Mouse (Mus musculus) myocyte (in vitro differentiated cells): ENCODE measurements around the gene Sox5. TPM values are rescaled to one million over a fixed set of nuclear protein-coding genes. Genes with fewer than 3 reads are reported as not detected.
A peak's percentile ranks its signal among the peaks of the same experiment; 100 is the strongest.

Source experiments
- H3K27me3 ChIP-seq: one replicate; pipeline ENCODE4 v1.6.1; 2011; ENCODE audit not compliant: control insufficient read depth, insufficient read depth, insufficient read length
- H3K36me3 ChIP-seq: one replicate; pipeline ENCODE4 v1.6.1; 2011; ENCODE audit not compliant: control insufficient read depth, insufficient read depth
- H3K4me2 ChIP-seq: one replicate; pipeline ENCODE4 v1.6.1; 2011; ENCODE audit warnings: low read depth, control low read depth
- H3K4me3 ChIP-seq: one replicate; pipeline ENCODE4 v1.5.1; 2011; ENCODE audit warnings: mild to moderate bottlenecking, control low read depth, moderate library complexity
- H3K79me2 ChIP-seq: one replicate; pipeline ENCODE4 v1.6.1; 2011; ENCODE audit not compliant: control insufficient read depth, insufficient read depth
- H3ac ChIP-seq: one replicate; pipeline ENCODE4 v1.6.1; 2011; ENCODE audit not compliant: control insufficient read depth, insufficient read length
- CEBPB ChIP-seq: IDR thresholded peaks from 2 replicates; pipeline ENCODE4 v1.6.1; 2011; ENCODE audit warnings: mild to moderate bottlenecking, moderate library complexity; ENCODE audit not compliant: poor library complexity, insufficient read depth, severe bottlenecking
- E2F4 ChIP-seq: IDR thresholded peaks from one replicate; pipeline ENCODE4 v1.6.1; 2011; ENCODE audit warnings: mild to moderate bottlenecking, control low read depth, moderate library complexity; ENCODE audit not compliant: insufficient read depth
- MAX ChIP-seq: IDR thresholded peaks from one replicate; pipeline ENCODE4 v1.6.1; 2011; ENCODE audit warnings: low read depth, mild to moderate bottlenecking, control low read depth
- MYOD1 ChIP-seq, 3 experiments: IDR thresholded peaks; one replicate each; pipeline ENCODE4 v1.6.1; 2011; ENCODE audit warnings: control low read depth in 2 of 3, low read depth in 2 of 3, mild to moderate bottlenecking in 2 of 3, moderate library complexity in 1 of 3; ENCODE audit not compliant: insufficient read length in 2 of 3, control insufficient read depth in 1 of 3
- MYOG ChIP-seq, 3 experiments: IDR thresholded peaks; one replicate each; pipeline ENCODE4 v1.6.1; 2011; ENCODE audit warnings: control low read depth in 2 of 3, low read depth in 2 of 3, mild to moderate bottlenecking in 2 of 3; ENCODE audit not compliant: insufficient read length in 2 of 3, control insufficient read depth in 1 of 3, insufficient read depth in 1 of 3
- POLR2A ChIP-seq: IDR thresholded peaks from one replicate; pipeline ENCODE4 v1.6.1; 2011; ENCODE audit warnings: low read depth, mild to moderate bottlenecking, control low read depth, moderate library complexity; ENCODE audit not compliant: insufficient read length
- POLR2AphosphoS2 ChIP-seq: IDR thresholded peaks from one replicate; pipeline ENCODE4 v1.6.1; 2011; ENCODE audit warnings: low read depth, control low read depth; ENCODE audit not compliant: insufficient read length
- REST ChIP-seq: IDR thresholded peaks from one replicate; pipeline ENCODE4 v1.6.1; 2011; ENCODE audit warnings: mild to moderate bottlenecking, control low read depth, moderate library complexity; ENCODE audit not compliant: insufficient read depth, insufficient read length
- SRF ChIP-seq: IDR thresholded peaks from one replicate; pipeline ENCODE4 v1.6.1; 2011; ENCODE audit warnings: low read depth; ENCODE audit not compliant: control insufficient read depth, insufficient read length
- TCF12 ChIP-seq: IDR thresholded peaks from one replicate; pipeline ENCODE4 v1.6.1; 2011; ENCODE audit warnings: mild to moderate bottlenecking, control low read depth; ENCODE audit not compliant: poor library complexity, insufficient read depth, severe bottlenecking
- TCF3 ChIP-seq: IDR thresholded peaks from one replicate; pipeline ENCODE4 v1.6.1; 2011; ENCODE audit warnings: low read depth, control low read depth; ENCODE audit not compliant: insufficient read length
- USF1 ChIP-seq: IDR thresholded peaks from one replicate; pipeline ENCODE4 v1.6.1; 2011; ENCODE audit warnings: low read depth, mild to moderate bottlenecking, control low read depth, moderate library complexity
- polyA plus RNA-seq: library from polyadenylated mRNA; unstranded; fragments of >200 nt; fragmentation: generic; extraction: Trizol; gene quantifications from one replicate; pipeline ENCODE4 v1.2.1, GENCODE M21; 2012; ENCODE audit warnings: missing spikeins

Sox5 gene
- polyA plus RNA-seq, 1 experiment = 0.50 TPM

DNA sequence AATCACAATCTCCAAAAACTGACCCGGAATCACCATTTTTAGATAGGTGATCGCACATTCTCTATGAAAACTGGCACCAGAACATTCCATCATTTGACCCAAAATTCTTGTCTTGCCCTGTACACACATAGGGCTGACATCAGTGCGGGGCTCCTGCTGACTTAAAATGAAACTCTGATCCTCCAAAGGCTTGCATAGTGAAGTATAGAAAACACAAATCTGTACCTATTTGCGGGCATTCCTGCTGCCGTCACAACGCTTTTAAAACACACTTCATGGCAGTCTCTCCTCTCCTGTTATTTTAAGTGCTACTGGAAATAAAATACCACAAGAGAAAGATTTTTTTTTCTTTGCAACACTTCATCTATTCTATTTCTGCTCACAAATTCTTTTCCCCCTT is 886.7 kb downstream of the Sox5 start:
- H3K4me3 ChIP-seq = no peak overlapping the region
- H3K27me3 ChIP-seq = no peaks in the 10 kb centered on the region
- no peaks in the 10 kb centered on the region for H3K79me2 ChIP-seq
- no peak overlapping the region for H3K4me2 ChIP-seq
- H3ac ChIP-seq = no peak overlapping the region
- TF ChIP-seq MAX = no peak
- H3K36me3 ChIP-seq = no peaks in the 10 kb centered on the region

DNA sequence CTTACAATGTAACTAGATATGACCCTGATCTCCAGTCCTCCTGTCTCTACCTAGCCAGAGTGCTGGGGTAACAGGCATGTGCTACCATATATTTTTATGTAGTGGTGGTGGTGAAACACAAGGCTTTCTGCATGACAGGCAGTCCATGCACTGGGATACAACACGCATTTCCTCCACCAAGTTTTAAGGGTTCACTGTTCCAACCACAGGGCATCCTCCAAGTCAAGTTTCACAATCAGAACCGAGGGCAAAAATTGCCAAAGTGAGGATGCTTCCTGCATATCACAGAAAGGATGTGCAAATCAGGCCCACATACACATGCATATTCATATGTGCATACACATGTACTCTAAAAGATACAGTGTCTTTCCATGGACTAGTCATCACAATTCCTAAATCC is 888.9 kb downstream of the Sox5 start:
- Histone ChIP-seq H3ac (no peak overlapping the region), H3K4me3 (no peak overlapping the region), H3K27me3 (no peaks in the 10 kb centered on the region), H3K79me2 (no peaks in the 10 kb centered on the region), H3K4me2 (no peak overlapping the region), H3K36me3 (no peaks in the 10 kb centered on the region)
- TF ChIP-seq POLR2AphosphoS2 = no peak
- no peak for TF ChIP-seq MYOG (IDR thresholded peaks at IDR 0.05; ENCODE audit: control insufficient read depth in 1 of 3, insufficient read depth in 1 of 3, insufficient read length in 2 of 3, low read depth in 2 of 3)

DNA sequence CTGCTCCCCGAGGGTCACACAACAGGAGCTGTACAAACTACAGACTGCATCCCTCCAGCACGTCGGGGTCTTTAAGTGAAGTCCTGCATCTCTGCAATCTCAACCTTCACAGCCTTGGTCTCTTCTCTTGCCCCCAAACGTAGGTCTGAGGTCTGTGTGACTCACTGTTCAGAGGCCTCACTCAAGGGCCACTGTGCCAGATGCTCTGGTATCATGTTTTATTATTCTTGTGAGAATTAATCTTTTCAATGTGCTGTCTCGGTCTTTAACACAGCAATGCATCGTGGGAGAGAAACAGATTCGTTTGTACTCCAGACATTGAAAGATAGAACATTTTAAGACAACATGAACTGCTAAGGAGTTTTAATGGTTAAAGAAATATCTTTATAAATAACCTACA is 893.2 kb downstream of the Sox5 start:
- no peak overlapping the region for H3K4me2 ChIP-seq
- H3K79me2 ChIP-seq = no peaks in the 10 kb centered on the region

DNA sequence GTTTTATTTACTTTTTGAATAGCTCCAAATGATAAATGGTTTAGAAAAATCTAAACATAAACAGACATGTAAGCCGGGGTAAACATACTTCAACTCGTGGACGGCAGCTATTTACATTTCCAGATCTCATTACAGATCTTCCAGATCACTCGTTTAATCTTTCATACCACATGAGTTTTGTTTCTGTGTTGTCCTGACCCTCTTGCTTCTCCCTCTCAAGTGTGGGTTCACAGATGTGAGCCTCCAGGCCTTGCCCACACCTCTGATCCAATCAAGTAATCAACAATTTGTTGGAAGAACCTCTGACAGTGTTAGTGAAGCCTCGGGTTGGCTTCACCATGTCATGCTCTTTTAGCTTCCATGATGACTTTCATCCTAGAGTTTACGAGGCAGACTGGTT is 903.3 kb downstream of the Sox5 start:
- TF ChIP-seq REST (no peak), MYOG (IDR thresholded peaks at IDR 0.05; ENCODE audit: control insufficient read depth in 1 of 3, insufficient read depth in 1 of 3, insufficient read length in 2 of 3, low read depth in 2 of 3) (no peak), POLR2AphosphoS2 (no peak), TCF3 (no peak), POLR2A (no peak), MAX (no peak), SRF (no peak), TCF12 (no peak), E2F4 (no peak), CEBPB (no peak), USF1 (no peak), MYOD1 (IDR thresholded peaks at IDR 0.05; ENCODE audit: control insufficient read depth in 1 of 3, insufficient read length in 2 of 3, low read depth in 2 of 3) (no peak)
- H3K4me3 ChIP-seq = no peak overlapping the region
- H3K4me2 ChIP-seq = no peak overlapping the region
- H3K27me3 ChIP-seq = no peaks in the 10 kb centered on the region
- H3K36me3 ChIP-seq = no peaks in the 10 kb centered on the region
- H3K79me2 ChIP-seq = no peaks in the 10 kb centered on the region
- H3ac ChIP-seq = no peak overlapping the region

More for the DNA sequence above, 893.2 kb downstream of the Sox5 start:
- no peaks in the 10 kb centered on the region for H3K27me3 ChIP-seq
- H3ac ChIP-seq = no peak overlapping the region
- no peaks in the 10 kb centered on the region for H3K36me3 ChIP-seq
- H3K4me3 ChIP-seq = no peak overlapping the region
- TF ChIP-seq MYOD1 (IDR thresholded peaks at IDR 0.05; ENCODE audit: control insufficient read depth in 1 of 3, insufficient read length in 2 of 3, low read depth in 2 of 3) (peak in 1 of 3 experiments; percentile 11), MAX (no peak), TCF12 (no peak)

DNA sequence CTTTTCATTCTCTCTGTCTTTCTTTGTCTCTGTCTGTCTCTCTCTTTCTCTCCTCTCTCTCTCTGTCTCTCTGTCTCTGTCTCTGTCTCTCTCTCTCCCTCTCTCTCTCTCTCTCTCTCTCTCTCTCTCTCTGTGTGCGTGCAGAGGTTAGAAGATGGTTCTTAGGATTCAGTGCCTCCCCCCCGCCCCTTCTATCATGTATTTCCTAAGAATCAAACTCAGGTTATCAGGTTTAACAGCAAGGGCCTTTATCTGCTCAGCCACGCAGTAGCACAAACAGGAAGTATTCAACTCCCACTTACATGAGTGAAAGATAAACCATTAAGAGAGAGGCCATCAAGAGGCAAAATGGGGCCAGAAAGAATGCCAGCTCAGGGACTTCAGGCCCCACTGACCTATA is 913.0 kb downstream of the Sox5 start:
- Histone ChIP-seq H3K79me2 (no peaks in the 10 kb centered on the region), H3K27me3 (no peaks in the 10 kb centered on the region), H3K36me3 (no peaks in the 10 kb centered on the region), H3K4me2 (no peak overlapping the region), H3K4me3 (no peak overlapping the region), H3ac (no peak overlapping the region)
- TF ChIP-seq POLR2AphosphoS2 = no peak
- TF ChIP-seq MAX = no peak
- no peak for TF ChIP-seq USF1

DNA sequence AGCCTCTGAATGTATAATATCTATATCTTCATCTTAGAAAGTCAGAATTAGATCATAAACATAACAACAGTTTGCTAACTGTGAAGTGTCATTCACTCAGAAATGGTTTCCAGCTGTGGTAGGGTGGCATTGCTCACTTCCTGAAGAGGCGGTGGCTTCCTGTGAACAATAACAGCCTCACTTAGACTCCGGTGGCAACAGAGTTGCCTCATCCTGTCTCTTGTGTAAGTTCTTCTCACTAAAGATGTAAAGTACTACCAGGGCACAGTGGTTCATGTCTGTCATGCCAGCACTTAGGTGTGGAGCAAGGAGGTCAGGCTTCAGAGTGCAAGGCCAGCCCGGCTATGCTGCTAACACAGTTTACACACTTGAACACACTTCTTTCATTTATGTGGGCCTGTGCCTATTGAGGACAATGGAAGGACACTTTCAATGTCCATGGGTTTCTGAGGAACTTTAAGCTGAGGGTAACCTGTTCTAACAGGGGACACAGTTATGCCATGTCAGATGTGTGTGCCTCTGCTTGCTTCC is 913.6 kb downstream of the Sox5 start:
- Histone ChIP-seq H3K79me2 (no peaks in the 10 kb centered on the region), H3ac (no peak overlapping the region), H3K27me3 (no peaks in the 10 kb centered on the region), H3K4me3 (no peak overlapping the region), H3K4me2 (no peak overlapping the region), H3K36me3 (no peaks in the 10 kb centered on the region)
- TF ChIP-seq MYOD1 (IDR thresholded peaks at IDR 0.05; ENCODE audit: control insufficient read depth in 1 of 3, insufficient read length in 2 of 3, low read depth in 2 of 3) (no peak), CEBPB (0 out of 2 replicates have a peak, but pooled peaks have one; percentile 37)
